Mouse (Mus musculus) frontal cortex, postnatal 14 days (tissue): ENCODE measurements around the gene Loxl1.

Experiments
- DNase-seq, 2 experiments: peaks; one replicate each; pipeline ENCODE4 v3.0.0; 2022; ENCODE audit warnings: low spot score in 2 of 2

The Loxl1 gene

DNA sequence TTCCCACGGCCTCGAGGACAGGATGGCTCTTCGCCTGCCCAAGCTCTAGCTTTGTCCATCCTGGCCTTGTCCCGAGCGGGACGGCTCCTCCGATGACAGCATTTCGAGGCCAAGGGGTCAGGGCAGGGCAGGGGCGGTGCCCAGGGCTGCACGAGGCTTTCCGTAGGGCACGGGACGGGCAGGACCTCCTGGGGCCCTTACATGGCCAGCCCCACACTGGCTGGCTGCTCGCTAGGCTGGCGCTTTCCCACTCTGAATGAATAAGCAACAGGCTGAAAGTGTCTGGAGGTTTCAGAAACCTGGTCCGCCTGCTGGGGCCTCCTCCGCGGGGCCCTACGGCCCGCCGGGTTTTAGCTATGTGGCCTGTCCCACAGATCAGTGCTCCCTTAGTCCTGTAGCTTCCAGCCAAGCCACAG lies at the start of gene Loxl1:
Gene Loxl1, minus strand, starts transcription at position 243 of the 416 bp plus-strand sequence.
- no peak for DNase-seq

DNA sequence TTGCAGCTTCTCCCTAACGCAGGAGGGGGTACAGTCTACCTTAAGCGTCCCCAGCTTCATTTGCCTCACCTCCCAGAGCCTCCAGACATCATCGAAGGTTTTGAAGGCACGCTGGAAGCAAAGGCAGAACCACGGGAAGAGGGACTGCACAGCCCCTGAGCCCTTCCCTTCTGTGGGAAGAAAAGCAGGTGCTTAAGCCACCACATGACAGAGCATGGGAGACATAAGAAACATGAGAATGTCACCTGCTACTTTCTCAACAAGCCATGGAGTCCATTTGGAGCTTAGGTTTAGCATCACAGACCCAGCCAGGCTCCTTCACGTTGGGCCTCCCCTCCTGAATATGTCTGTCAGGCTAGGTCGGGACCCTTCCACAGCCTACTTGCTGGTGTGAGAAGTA lies 49.0 kb upstream of the Loxl1 start:
- DNase-seq: no peak

DNA sequence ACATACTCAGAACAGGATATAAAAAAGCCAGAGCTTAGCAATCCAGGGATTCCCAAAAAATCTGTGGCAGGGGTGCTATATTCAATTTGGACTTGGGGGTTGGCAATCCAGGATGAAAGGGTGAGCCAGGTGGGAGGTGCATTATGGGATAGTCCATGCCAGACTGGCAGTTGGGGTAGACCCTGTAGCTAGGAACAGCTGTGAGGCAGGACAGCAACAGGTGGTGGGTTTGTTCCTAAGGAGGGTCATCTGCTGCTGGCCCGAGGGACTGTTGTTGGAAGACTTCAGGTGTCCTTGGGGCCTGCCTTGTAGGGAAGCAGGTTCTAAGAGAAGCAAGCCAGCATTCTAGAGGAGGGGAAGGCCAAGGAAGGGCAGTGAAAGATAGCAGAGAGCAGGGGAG lies 48.4 kb upstream of the Loxl1 start:
- DNase-seq: no peak

DNA sequence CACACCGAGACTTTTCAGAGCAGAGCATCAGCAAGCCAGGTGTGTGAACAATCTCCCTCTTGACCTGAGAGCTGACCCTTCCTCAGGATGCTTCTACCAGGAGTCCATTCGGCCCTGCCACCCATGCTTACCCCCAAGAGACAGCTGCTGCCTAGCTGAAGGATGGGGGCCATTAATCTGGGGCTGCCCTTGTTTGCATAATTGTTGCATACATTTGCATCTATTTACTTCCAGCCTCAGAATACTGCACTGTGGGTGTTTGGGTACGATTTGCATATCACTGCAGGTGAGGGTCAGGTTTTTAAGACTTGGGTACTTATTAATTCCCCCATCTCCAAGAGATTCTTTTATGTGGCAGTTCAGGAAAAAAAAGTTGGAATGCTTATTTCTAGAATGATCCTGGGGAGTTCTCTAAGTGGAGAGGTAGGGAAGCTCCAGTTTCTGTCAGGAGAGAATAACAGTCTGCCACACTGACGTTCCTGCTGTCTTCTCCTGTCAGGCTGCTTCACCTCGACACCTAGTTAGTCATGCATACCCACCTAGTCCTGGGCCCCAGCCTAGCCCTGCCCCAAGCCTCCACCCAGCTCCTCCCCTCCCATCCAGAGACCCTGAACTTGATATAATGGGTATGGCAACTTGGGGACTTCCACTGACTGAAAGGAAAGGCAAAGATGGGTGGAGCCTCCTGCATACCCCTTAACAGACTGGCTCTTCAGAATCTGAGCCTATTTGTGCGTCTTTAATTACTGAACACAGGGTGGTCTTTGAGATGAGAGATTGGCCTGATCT lies 42.5 kb upstream of the Loxl1 start:
- no peak for DNase-seq

DNA sequence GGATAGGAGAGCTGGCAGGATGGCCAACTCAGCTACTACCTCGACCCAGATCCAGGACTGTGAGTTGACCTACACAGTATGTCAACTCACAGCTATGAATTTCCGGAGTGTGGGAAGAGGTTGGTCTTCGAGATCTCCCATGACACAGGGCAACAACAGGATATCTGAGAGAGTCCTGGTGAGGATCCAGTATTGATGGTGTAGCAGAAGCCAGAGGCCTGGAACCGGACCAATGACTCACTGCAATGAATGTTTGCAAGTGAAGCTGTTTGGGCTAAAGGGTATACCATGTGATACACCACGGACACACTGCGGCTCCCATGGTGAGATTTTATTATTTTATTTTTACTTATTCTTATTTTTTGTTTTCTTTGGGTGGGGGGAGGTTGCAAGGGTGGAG lies 41.7 kb upstream of the Loxl1 start:
- no peak for DNase-seq

DNA sequence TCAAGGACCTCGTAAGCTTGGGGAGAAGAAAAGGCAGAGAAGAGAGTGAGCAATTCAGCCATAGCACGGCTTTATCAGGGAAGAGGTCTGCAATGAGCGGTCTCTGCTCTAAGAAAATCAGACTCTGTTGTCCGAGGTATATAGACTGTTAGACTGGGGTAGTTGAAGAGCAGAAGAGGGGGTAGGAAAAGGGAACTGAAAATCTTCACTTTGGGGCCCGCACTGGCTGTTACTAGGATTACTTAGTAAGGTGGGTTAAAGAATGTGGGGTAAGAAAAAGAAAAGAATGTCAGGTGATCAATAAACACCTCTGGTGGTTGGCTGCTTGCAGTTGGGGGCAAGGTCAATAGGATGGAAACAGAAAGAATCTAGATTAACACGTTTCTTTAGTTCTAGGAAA lies 40.2 kb upstream of the Loxl1 start:
- no peak for DNase-seq

DNA sequence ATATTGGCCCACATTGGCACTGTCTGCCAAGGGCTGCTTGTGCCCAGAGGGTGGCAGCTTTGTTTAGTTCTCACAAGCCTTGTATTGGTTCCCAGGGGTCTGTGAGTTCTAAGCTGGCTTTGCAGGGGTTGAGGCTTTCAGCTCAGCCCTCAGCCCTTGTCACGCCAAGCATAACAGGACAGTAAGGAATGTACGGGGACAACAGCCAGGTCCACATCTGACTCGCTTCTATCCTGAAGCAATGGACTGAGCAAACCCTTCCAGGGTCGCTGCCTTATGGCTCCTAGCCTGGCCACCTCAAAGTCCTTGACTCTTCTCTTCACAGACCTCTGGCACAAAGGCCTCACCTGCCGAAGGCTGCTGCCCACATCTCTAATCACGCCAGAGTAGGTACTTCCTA lies 34.8 kb upstream of the Loxl1 start:
- no peak for DNase-seq

DNA sequence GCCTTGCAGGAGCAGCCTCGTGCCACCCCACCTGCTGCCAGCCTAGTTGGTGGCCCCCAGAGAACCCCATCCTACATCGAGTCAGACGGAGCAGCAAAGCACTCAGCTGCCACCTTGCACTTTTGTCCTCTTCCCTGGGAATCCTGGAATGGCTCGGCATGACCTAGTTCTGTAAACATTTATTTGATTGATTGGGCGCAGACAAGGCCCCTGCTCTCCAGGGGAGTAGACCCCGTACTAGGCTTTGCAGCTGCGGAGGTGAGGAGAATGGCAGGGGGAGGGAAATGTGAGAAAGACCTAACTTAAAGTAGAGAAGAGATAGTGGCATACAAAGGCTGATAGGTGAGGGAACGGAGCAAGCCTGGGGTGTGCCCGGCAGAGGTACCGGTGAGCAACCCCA lies 33.5 kb upstream of the Loxl1 start:
- DNase-seq: no peak

DNA sequence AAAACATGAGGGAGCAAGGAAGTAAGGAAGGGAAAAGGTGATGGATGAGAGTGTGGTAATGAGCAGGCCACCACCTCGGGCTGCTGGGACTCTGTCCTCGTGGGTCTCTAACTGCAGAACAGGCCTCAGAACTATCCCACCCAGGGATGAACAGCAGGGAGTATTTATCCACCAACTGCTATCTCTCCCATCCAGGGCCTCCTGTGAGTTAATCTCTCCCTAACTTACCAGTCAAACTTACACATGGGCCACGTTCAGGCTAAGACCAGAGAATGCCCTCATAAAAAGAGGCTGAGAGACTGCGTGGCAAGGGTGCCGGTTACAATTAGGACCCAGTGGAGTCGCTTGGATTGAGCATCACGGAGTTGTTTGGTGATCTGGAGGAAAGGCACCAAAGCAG lies 33.0 kb upstream of the Loxl1 start:
- DNase-seq: no peak

DNA sequence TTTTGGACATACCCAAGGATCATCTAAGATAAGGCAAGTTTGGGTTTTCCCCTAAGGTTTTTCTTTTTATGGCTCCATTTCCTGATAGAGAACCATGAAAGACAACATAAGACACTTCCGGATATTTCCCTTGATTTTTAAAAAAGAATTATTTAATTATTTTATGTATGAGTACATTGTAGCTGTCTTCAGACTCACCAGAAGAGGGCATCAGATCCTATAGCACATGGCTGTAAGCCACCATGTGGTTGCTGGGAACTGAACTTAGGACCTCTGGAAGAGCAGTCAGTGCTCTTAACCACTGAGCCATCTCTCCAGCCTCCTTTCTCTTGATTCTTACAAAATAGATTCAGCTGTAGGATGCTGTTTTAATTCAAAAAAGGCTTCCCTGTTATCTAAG lies 28.8 kb upstream of the Loxl1 start:
- DNase-seq: no peak

DNA sequence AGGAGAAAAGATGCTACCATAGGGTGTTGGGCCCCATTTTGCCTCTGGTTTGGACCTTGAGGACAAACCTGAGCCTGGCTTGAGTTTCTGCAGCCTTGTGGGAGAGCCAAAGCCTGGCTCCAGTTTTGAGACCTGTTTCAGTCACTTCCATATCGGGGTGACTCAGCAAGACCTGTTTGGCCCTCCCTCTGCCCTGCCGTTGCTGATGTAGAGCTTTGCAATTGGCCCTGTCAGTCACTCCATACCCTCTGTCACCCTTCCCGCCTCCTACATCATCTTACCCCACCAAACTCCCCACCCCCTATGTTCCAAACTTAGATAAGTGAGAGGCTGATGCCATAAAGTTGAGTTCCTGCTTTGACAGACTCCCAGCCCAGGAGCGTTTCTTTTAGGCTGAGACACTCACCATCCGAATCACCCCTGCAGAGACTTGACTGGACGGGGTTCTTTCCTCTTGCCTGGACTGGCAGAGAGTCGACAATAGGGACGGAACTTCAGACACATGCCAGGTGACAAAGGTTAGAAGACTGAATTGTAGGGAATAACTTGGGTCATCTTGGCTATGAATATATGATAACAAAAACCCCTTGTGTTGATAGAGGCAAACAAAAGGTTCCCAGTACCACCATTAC lies 23.8 kb upstream of the Loxl1 start:
- no peak for DNase-seq

DNA sequence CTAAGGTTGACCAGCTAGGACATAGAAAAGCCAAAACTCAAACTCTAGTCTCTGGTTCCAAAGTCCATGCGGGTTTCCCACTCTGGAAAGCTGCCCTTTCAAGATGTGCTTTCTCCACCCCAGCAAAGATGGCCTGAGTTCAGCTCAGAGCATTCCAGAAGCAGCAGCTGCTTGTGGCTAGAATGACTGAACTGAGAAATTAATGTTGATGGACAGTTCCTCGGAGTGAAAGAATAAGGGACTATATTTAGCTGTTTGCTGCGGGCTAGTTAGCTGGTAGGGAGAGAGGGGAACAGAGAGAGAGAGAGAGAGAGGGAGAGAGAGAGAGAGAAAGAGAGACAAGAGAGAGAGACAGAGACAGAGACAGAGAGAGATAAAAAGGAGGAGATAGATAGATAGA lies 18.3 kb upstream of the Loxl1 start:
- DNase-seq: no peak

DNA sequence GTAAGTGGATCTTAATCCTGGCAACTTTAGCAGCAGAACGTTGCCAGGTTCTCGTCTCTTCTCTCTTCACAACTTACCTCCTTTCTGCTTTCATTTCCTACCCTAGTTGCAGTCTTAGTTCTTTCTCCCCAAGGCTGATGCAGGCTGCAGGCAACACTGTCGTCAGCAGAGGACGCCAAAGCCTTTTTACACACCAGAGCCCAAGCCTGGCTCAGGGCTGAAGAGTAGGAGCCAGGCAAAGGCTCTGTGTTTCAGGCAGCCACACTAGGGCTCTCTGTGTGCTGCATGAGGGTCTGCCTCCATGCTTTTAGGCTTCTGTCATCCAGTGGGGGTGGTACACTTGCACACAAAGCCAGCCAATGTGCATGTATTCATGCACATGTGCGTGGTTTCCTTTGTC lies 17.3 kb upstream of the Loxl1 start:
- peak in 1 of 2 experiments; percentile 65 for DNase-seq

DNA sequence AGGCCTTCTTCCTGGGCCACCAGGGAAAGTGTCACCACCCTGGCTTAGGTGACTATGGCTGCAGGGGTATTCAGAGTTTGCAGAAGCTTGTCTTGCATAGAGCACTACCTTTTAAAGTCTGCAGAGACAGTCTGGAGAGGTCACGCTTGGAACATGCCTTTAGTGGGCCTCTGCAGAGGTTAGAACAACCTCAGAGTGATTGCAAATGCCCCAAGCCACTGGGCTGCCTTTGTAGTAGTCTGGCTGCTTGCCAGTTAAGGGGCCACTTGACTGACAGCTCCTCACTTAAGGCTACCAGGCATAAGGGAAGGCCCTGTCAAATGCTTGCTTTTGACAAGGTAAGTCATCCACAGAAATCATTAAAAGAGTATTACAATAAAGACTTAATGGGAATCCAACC lies 14.4 kb upstream of the Loxl1 start:
- no peak for DNase-seq

DNA sequence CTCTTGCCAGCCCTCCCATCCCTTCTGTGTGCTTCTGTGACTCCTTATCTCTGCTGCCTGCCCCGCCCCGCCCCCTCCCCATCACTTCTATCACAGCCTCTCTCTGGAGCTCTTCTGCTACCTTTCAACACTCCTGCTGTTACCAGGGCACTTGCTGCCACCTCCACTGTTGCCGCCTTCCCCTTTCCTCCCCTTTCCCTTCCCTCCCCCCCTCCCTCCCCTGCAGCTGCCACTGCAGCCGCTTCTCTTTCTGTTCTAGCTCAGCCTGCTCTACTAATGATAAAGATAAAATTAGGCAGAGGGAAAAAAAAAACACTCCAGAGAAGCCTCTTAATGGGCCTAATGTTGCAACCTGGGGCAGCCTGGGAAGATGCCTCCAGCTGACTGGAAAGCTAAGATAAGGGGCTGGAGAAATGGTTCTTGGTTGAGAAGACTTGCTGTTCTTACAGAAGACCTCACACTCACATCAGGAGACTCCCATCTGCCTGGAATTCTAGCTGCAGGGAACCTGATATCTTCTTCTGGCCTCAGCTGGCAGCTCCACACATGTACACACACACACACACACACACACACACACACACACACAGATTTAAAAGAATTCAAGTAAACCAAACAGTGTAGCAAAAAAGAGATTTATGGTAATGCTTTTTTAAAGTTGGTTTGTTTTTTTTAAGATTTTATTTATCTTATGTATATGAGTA lies 13.6 kb upstream of the Loxl1 start:
- no peak for DNase-seq

DNA sequence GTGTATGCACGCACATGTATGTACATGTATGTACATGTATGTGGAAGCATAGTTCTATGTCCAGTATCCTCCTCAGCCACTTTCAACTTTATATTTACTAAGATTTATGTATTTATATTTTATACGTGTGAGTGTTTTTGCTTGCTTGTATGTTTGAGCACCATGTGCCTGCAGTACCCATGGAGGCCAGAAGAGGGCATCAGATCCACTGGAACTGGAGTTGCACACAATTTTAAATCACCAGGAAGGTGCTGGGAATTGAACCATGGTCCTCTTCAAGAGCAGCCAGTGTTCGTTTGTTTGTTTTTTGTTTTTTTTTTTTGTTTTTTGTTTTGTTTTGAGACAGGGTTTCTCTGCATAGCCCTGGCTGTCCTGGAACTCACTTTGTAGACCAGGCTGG lies 8.7 kb upstream of the Loxl1 start:
- DNase-seq: no peak

DNA sequence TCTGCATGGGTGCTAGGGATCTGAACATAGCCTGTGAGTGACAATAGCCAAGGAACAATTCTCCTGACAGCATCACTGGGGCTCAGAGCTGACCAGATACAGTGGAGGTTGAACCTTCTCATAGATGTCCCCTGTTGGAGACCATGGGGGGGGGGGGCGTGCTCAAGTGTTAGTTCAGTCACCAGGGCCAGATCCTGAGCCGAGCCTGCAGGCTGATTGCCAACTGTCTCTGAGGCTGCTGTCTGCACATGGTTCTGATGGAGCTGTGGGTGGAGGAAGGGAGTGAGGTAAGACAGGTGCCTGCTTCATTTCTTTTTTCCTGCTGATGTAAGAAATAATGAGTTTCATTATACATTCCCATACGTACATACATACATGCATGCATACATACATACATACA lies 5.3 kb upstream of the Loxl1 start:
- DNase-seq: no peak

DNA sequence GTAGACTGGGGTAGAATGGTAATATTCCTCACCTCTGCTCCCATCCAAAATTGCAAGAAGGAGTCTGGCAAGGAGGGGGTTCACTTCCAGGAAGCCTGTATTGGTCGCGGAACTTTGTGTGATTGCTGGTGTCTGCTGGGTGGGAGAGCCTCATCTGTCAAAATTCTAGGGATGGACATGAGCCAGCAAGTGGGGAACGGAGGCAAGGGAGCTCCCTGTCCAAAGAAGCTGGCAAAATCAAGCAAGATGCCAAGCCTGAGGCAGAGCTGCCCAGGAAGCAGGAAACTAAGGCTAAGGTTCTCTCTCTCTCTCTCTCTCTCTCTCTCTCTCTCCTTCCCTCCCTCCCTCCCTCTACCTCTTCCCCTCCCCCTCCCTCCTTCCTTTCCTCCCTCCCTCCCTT lies 4.4 kb upstream of the Loxl1 start:
- DNase-seq: no peak

DNA sequence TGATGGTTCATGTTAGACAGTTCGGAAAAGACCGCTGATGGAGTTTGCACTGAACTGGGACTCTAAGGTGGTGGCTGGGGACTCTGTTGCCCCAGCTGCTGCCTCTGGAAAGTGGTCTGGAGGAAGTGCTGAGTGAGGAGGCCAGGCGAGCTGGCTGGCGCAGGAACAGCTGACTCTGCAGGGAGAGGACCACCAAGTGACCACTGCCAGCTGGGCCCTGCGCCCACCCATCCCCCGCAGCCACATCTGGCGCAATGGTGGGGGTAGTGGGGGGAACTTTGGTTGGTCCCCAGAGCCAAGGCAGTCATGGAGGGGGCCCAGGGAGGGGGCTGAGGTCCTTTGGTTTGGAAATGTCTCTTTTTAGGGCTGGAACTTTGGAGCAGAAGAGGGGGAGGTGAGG lies 3.8 kb upstream of the Loxl1 start:
- no peak for DNase-seq

DNA sequence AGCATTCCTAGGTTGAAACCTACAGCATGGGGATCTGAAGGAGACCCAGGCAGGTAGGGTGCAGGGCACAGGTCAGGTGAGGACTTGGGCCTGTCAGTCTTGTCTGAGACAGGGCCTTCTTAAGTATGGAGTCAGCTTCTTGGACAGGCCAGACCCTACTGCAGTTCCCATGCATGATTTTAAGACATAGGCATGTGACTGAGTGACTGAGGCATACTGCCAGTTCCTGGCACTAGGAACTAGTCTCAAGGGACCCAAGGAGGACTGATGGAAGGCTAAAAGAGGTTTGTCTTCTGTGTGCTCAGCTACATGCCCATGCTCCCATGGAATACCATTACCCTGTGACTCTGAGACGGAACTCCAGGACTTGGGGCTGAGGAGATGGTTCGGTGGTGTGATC lies 2.9 kb upstream of the Loxl1 start:
- no peak for DNase-seq

DNA sequence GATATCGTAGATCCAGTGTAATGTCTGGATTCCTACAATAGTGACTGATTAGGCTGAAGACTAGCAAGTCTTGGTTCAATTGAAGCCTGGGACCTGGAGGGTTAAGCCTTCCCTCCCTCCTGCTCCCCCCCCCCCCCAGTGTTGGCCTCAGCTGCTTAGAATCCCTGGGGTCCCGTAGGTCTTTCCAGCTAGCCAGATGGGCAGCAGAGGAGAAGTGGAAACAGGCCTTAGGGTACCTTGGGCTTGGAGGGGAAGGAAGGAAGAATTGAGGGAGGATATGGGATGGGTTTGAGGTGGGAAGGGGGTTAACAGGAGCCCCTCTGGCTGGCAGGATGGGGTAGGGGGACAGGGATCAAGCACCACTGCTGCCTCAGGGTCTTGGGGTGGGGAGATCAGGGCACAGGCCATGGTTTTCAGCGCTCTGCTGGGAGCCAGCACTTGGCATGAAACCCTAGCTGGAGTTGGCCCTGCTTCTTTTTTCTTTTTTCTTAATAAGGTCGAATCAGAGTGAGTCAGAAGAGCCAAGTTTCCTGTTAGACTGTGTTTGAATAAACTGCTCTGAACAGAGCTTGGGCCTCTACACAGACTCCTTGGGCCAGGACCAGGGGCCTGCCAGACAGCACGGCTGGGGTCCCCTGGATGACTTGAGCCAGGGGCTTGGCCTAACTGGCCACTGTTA lies 1.8 kb upstream of the Loxl1 start:
- DNase-seq: no peak

DNA sequence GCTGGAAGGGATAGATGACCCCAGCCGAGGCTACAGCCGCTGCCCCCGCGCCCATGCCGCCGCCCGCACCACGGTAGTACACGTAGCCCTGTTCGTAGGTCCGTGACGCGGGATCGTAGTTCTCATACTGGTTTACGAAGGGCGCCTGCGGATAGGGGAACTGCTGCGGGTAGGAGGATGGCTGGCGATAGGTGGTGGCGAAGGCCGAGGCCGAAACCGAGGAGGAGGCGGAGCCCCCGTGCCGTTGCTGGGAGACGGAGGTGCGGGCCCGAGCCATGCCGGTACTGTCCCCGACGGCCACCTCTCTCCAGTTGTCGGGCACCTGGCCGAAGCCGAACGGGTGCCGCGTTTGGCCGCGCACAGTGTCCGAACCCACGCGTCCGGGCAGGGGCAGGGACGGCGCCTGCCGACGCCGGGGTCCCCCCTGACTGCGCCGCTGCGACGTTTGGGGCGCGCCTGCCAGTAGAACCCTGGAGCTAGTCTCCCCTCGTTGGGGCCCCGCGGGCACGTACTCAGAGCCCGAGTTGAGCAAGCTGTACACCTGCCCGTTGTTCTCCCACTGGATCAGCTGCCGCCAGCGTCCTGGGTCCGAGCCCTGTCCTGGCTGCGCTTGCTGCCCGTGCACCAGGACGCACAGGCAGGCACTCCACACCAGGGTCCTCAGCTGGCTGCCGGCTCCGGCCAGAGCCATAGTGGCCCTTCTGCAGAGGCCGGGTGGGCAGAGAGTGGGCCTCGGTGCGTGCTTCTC lies 616 bp downstream of the Loxl1 start:
- no peak for DNase-seq
